Mouse (Mus musculus): ENCODE results near the gene Pmch. TPM values are rescaled to one million over a fixed set of nuclear protein-coding genes. Genes with fewer than 3 reads are reported as not detected.

The Pmch gene
- total RNA-seq (2021): not detected
- long read RNA-seq, experiment 1: 0 reads
- long read RNA-seq, experiment 2: 0 reads

GRCm38 (mm10) chr10:88090772-88091171, at the start of gene Pmch:
Gene Pmch, plus strand, starts transcription at chr10:88091072.
- DNase-seq: no peak

GRCm38 (mm10) chr10:88044297-88044696, 46.6 kb upstream of the Pmch start:
- no peak for DNase-seq

- DNase-seq: no peak
Measured at GRCm38 (mm10) chr10:88046098-88046771, 44.6 kb upstream of the Pmch start.

- DNase-seq: no peak
Measured at GRCm38 (mm10) chr10:88054233-88054985, 36.5 kb upstream of the Pmch start.

GRCm38 (mm10) chr10:88056950-88057649, 33.8 kb upstream of the Pmch start:
- DNase-seq: peak; percentile 30 to 34

- no peak for DNase-seq
Measured at GRCm38 (mm10) chr10:88063436-88063835, 27.4 kb upstream of the Pmch start.

GRCm38 (mm10) chr10:88064872-88065271, 26.0 kb upstream of the Pmch start:
- no peak for DNase-seq

GRCm38 (mm10) chr10:88067377-88067776, 23.5 kb upstream of the Pmch start:
- DNase-seq: no peak

GRCm38 (mm10) chr10:88106169-88106568, 15.3 kb downstream of the Pmch start:
- DNase-seq: no peak

- DNase-seq: peak; percentile 27 to 39
Measured at GRCm38 (mm10) chr10:88113290-88113689, 22.4 kb downstream of the Pmch start.

- DNase-seq: peak in 1 of 2 experiments; percentile 3
Measured at GRCm38 (mm10) chr10:88119721-88120120, 28.8 kb downstream of the Pmch start.

- DNase-seq: no peak
Measured at GRCm38 (mm10) chr10:88135630-88136029, 44.8 kb downstream of the Pmch start.

Other genes starting within 250 kb of the Pmch start
- gene Igf1, start 232.8 kb upstream of the Pmch start, total RNA-seq (2021): 10 to 100 TPM; 18.0 to 52.1 TPM
- gene Parpbp, start 55.9 kb downstream of the Pmch start, total RNA-seq (2021): 1 to 10 TPM in 1 of 2 experiments, under 1 TPM in 1; 0.96 to 1.6 TPM
- gene Nup37, start 55.9 kb downstream of the Pmch start, total RNA-seq (2021): 10 to 100 TPM; 10.5 to 10.7 TPM
- gene Washc3, start 110.0 kb downstream of the Pmch start, total RNA-seq (2021): 10 to 100 TPM; 51.6 to 65.0 TPM

Data from adrenal gland, postnatal 36 days (tissue).